Mouse (Mus musculus): Measurements from ENCODE around the gene Tmem53.

Tmem53 gene

GRCm38 (mm10) chr4:117317701-117318190, 66.0 kb downstream of the Tmem53 start:
- peak; percentile 65 for DNase-seq (ENCODE audit: low spot score)
